Mouse (Mus musculus) liver, embryonic 16.5 days (tissue): Measurements from ENCODE around the gene Fbxo11. TPM values are rescaled to one million over a fixed set of nuclear protein-coding genes. Genes with fewer than 3 reads are reported as not detected.
A peak's percentile ranks its signal among the peaks of the same experiment; 100 is the strongest.
"Not testable (repeated sequence)": the region's sequence is repeated elsewhere in the genome, so short reads cannot be mapped to it uniquely, and the experiment has no call there.

Experiments used
- ATAC-seq: fragments of 200-750 bp; cut with Nextera tagmentation; 2 replicates; pipeline ENCODE4 v1.8.0; 2017; ENCODE audit warnings: low read depth, mild to moderate bottlenecking, moderate number of reproducible peaks, moderate library complexity
- H3K27ac ChIP-seq: fragments of 300-500 bp; sonication (generic); 2 replicates; pipeline ENCODE4 v1.5.1; 2014; ENCODE audit warnings: mild to moderate bottlenecking, low read length
- H3K27me3 ChIP-seq: fragments of 300-500 bp; sonication (generic); 2 replicates; pipeline ENCODE4 v1.6.1; 2014; ENCODE audit warnings: low read depth, low read length, mixed read lengths; ENCODE audit not compliant: control insufficient read depth, insufficient read depth
- H3K36me3 ChIP-seq: fragments of 300-500 bp; sonication (generic); 2 replicates; pipeline ENCODE4 v1.6.1; 2014; ENCODE audit warnings: mild to moderate bottlenecking; ENCODE audit not compliant: control insufficient read depth, insufficient read depth
- H3K4me1 ChIP-seq: fragments of 300-500 bp; sonication (generic); 2 replicates; pipeline ENCODE4 v1.6.1; 2014; ENCODE audit warnings: low read depth, low read length, mixed read lengths; ENCODE audit not compliant: control insufficient read depth
- H3K4me2 ChIP-seq: fragments of 300-500 bp; sonication (generic); 2 replicates; pipeline ENCODE4 v1.6.1; 2014; ENCODE audit warnings: low read depth, low read length, mixed read lengths
- H3K4me3 ChIP-seq: fragments of 300-500 bp; sonication (generic); 2 replicates; pipeline ENCODE4 v1.5.1; 2014; ENCODE audit warnings: low read depth, mild to moderate bottlenecking, low read length
- H3K9ac ChIP-seq: fragments of 300-500 bp; sonication (generic); 2 replicates; pipeline ENCODE4 v1.6.1; 2014; ENCODE audit warnings: low read depth, low read length
- H3K9me3 ChIP-seq: fragments of 300-500 bp; sonication (generic); replicated peaks from 2 replicates; pipeline ENCODE4 v1.6.1; 2016; ENCODE audit warnings: low read length; ENCODE audit not compliant: control insufficient read depth
- WGBS: fragments of 180-500 bp; shearing (Covaris S2); extraction: QIAGEN DNeasy Blood & Tissue Kit; methylation state at CpG from one replicate; pipeline ENCODE4 v1.1.7; 2014; ENCODE audit not compliant: insufficient replicate concordance; 5-methylcytosine and 5-hydroxymethylcytosine counted together
- polyA plus RNA-seq: library from polyadenylated mRNA; unstranded; fragments of >200 nt; fragmentation: Nextera tagmentation; extraction: Ambion mirVana; gene quantifications from 2 replicates; pipeline ENCODE4 v1.2.1, GENCODE M21; 2015

The Fbxo11 gene
- polyA plus RNA-seq, 1 experiment from 2014 or later, result 2.6 TPM

GRCm38 (mm10) chr17:87976154-87976806 lies 88.8 kb downstream of the Fbxo11 start:
- 53% methylated on average over 9 of the region's 9 CpGs for WGBS
- peaks cover 3% of the 10 kb centered on the region for H3K36me3 ChIP-seq
- H3K4me3 ChIP-seq, result peak overlapping the region; percentile 97
- H3K4me1 ChIP-seq, result peaks cover 22% of the 10 kb centered on the region
- H3K9me3 ChIP-seq, result no peaks in the 10 kb centered on the region
- H3K9ac ChIP-seq, result peak overlapping the region; percentile 86
- no peak for ATAC-seq
- H3K27me3 ChIP-seq, result no peaks in the 10 kb centered on the region
- peak overlapping the region; percentile 83; the same call in 1 of the 2 replicates for H3K27ac ChIP-seq
- peak overlapping the region; percentile 95 for H3K4me2 ChIP-seq

DNA sequence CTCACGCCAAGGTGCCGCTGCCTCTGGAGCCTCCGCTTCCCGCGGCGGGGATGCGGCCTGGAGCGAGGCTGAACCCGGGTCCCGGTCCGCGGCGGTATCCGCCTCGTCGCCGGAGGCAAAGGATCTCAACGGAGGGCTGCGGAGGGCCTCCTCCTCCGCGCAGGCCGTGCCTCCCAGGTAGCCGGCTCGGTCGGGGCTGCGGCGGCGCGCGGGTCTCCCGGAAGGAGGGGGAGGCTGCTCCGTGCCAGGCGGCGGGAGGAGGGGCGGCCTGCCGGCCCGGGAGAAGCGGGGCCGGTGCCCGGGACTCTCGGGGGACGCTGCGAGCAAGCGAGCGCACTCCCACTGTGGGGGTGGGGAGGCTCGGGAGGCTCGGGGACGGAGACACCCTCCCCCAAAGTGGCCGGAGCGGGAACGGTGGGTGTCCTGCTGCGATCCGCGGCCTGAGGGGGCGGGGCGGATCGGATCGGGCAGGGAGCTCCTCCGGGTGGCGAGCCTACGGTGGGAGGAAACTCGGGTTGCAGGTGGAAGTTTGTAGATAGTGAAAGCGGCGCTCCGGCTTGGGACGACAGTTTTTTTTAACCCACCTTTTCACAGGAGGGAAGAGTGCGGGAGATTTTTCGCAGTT lies 89.8 kb downstream of the Fbxo11 start:
- H3K9me3 ChIP-seq, result no peaks in the 10 kb centered on the region
- H3K27ac ChIP-seq, result peak overlapping the region; percentile 83
- peak; percentile 56 for ATAC-seq
- peak overlapping the region; percentile 95 for H3K4me2 ChIP-seq
- peaks cover 22% of the 10 kb centered on the region for H3K4me1 ChIP-seq
- peak overlapping the region; percentile 86 for H3K9ac ChIP-seq
- no peaks in the 10 kb centered on the region for H3K27me3 ChIP-seq
- peak overlapping the region; percentile 97 for H3K4me3 ChIP-seq
- peaks cover 3% of the 10 kb centered on the region; the same call in 1 of the 2 replicates for H3K36me3 ChIP-seq
- WGBS, result under 1% methylated on average over 61 of the region's 68 CpGs

- Histone ChIP-seq H3K4me3 (peak within 1 kb of the TSS; percentile 97), H3K36me3 (peaks cover 3% of the 10 kb centered on the region; the same call in 1 of the 2 replicates), H3K27ac (peak within 1 kb of the TSS; percentile 83), H3K4me2 (peak within 1 kb of the TSS; percentile 95), H3K9ac (peak within 1 kb of the TSS; percentile 86), H3K27me3 (no peaks in the 10 kb centered on the region), H3K9me3 (no peaks in the 10 kb centered on the region), H3K4me1 (peaks cover 22% of the 10 kb centered on the region)
- WGBS, result under 1% methylated on average over 63 of the region's 63 CpGs
- peak; percentile 96 for ATAC-seq
Observed at GRCm38 (mm10) chr17:87974629-87975228, 90.4 kb downstream of the Fbxo11 start, which contains the start of gene Msh6. TSS of gene Msh6 (plus strand) at chr17:87975062.

- H3K36me3 ChIP-seq, result peaks cover 3% of the 10 kb centered on the region; the same call in 1 of the 2 replicates
- no peak overlapping the region for H3K27ac ChIP-seq
- WGBS, result 70% methylated on average over 10 of the region's 10 CpGs
- no peak overlapping the region for H3K4me3 ChIP-seq
- H3K27me3 ChIP-seq, result no peaks in the 10 kb centered on the region
- H3K9me3 ChIP-seq, result no peaks in the 10 kb centered on the region
- H3K9ac ChIP-seq, result no peak overlapping the region
- peaks cover 20% of the 10 kb centered on the region for H3K4me1 ChIP-seq
- peak overlapping the region; percentile 95; the same call in 1 of the 2 replicates for H3K4me2 ChIP-seq
- no peak for ATAC-seq
Observed at GRCm38 (mm10) chr17:87973261-87974167, 91.6 kb downstream of the Fbxo11 start.

DNA sequence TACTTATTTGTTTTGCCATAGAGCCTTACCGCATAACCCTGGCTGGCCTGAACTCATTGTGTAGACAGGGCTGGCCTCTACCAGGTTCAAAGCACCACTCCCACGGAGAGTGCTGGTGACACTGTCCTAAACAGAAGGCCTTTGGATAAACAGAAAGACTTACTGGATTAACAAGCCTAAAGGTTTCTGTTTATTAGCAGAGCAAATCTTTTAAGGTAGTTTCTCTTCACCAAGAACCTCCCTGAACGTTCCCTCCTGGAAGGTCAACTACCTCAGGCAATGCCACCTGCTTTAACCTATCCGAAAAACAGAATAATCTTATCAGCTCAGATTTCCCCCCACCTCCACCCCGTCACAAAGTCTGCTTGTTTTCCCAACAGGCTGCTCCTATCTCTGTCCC lies 92.2 kb downstream of the Fbxo11 start:
- 58% methylated on average over 5 of the region's 5 CpGs for WGBS
- Histone ChIP-seq H3K9ac (no peak overlapping the region), H3K9me3 (no peaks in the 10 kb centered on the region)

DNA sequence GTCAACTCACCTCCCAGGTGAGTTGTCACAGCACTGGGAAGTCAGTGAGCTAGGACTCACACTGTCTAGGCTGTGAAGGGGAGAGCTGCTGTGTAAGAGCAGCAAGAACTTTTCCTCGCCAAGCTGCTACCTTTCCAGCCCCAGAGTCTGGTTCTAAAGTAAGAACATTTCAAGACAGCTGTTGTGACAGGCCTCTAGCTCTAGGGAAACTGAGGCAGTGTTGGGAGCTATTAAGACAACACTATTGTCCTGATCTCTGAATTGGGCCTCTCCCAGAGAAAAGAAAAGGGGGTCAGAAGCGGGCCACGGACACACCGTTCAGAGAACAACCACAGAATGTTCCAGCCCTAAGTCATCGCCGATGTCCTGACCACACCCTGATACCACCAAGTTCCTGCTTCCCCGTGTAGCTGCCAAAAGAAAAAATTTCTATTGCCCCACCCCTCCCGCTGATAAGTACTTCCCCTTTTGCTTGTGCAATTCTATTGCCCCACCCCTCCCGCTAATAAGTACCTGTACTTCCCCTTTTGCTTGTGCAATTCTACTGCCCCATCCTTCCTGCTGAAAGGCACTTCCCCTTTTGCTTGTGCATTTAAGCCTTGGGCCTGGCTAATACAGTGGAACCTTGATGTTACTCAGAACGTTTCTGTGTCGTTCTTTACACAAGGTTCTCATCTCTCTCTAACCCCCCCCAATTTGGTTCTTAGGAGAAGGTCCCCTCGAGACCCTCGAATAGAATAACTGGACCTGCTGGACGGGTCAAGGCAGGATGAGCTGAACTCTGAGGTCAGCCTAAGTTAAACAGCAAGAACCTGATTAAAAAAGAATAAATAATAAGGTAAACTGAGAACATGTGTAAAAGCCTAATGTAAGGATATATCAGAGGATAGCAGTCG lies 93.1 kb downstream of the Fbxo11 start:
- WGBS, result 48% methylated on average over 15 of the region's 15 CpGs
- Histone ChIP-seq H3K4me1 (peaks cover 17% of the 10 kb centered on the region), H3K4me2 (peak overlapping the region; percentile 24)
- not testable (repeated sequence) for H3K27ac ChIP-seq, ATAC-seq, H3K4me3 ChIP-seq, H3K36me3 ChIP-seq, H3K9me3 ChIP-seq, H3K9ac ChIP-seq, H3K27me3 ChIP-seq

More for the DNA sequence above, 92.2 kb downstream of the Fbxo11 start:
- no peak overlapping the region for H3K27ac ChIP-seq
- H3K36me3 ChIP-seq, result no peaks in the 10 kb centered on the region
- H3K4me2 ChIP-seq, result no peak overlapping the region
- ATAC-seq, result no peak
- no peak overlapping the region for H3K4me3 ChIP-seq
- no peaks in the 10 kb centered on the region for H3K27me3 ChIP-seq
- H3K4me1 ChIP-seq, result peaks cover 19% of the 10 kb centered on the region

DNA sequence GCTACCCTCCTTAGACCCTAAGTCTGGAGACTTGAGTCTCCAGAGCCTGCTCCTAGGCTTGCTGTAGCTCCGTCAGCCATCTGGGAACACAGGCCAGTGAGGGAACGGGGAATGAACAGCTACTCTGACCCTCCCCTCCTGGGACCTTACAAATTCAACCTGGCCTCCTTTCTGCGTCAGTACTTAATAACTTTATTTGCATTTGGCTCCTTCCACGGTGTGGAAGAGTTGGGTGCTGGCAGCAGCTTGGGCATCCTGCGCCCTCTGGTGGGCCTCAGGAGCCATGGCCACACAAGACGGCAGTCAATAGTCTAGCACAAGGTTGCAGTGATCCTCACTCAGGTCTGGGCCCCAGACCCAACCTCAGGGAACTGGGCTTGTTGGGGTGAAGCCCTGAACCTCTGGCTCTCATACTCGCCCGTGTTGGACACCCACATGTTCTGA lies 96.6 kb downstream of the Fbxo11 start:
- H3K9ac ChIP-seq, H3K36me3 ChIP-seq, H3K4me2 ChIP-seq, H3K4me1 ChIP-seq, H3K27ac ChIP-seq, H3K4me3 ChIP-seq, H3K9me3 ChIP-seq, H3K27me3 ChIP-seq: not testable (repeated sequence)
- peak; percentile 59; the same call in 1 of the 2 replicates for ATAC-seq
- 43% methylated on average over 6 of the region's 8 CpGs for WGBS
